In genomic region chr6:86784739-86785138, GRCm38 (mm10) we compare ENCODE assay signal across 32 mouse cellular contexts. TPM values are rescaled to one million over a fixed set of nuclear protein-coding genes. Genes with fewer than 3 reads are reported as not detected.
DNase-seq lines count a peak whose midpoint lies in the region; ATAC-seq and TF ChIP-seq lines count a peak whose summit lies in the region.
"Had no signal": no experiment of that assay in that cellular context is flagged by ENCODE, and none has a peak within 500 bp of the region (broad histone marks: within the 10 kb centered on the region; RNA-seq: fewer than 3 reads in every experiment).

No protein-coding gene starts in this region.

- TF ChIP-seq EP300 in liver, postnatal 0 days (IDR thresholded peaks at IDR 0.05; ENCODE audit: low read depth) = no peak

- H3K36me3 ChIP-seq in spleen, adult 2 months (ENCODE audit: control insufficient read depth, insufficient read depth, low read length) = no peaks in the 10 kb centered on the region
- H3K36me3 ChIP-seq in splenic B cell, adult 2 months (ENCODE audit: control insufficient read depth, insufficient read depth, low read length, poor library complexity, severe bottlenecking) = no peaks in the 10 kb centered on the region
- H3K36me3 ChIP-seq in liver, postnatal 0 days (replicated peaks; ENCODE audit: insufficient read depth, low read length) = no peaks in the 10 kb centered on the region
- H3K36me3 ChIP-seq: embryonic facial prominence, embryonic 10.5 days; embryonic facial prominence, embryonic 15.5 days; hindbrain, embryonic 12.5 days; limb, embryonic 12.5 days; midbrain, embryonic 12.5 days; neural tube, embryonic 12.5 days; stomach, embryonic 15.5 days had no signal

- peak; percentile 54 for ATAC-seq in CD4-positive, CD25-positive, alpha-beta regulatory T cell, adult 4 months
- peak; percentile 69 for ATAC-seq in inflammation-experienced regulatory T-cells, adult 6 months
- no peak for ATAC-seq in liver, postnatal 0 days
- ATAC-seq: forebrain, embryonic 13.5 days; hindbrain, postnatal 0 days; intestine, postnatal 0 days had no signal

- peak; percentile 13 to 33 for DNase-seq in spleen, adult 2 months (ENCODE audit: low read depth in 1 of 2, low spot score in 2 of 2)
- DNase-seq in spleen, postnatal 4 days (ENCODE audit: low spot score in 2 of 2) = no peak
- DNase-seq in splenic B cell, adult 2 months (ENCODE audit: low read depth, low spot score) = peak; percentile 81
- no peak for DNase-seq in frontal cortex, postnatal 25 days (ENCODE audit: low spot score in 2 of 2)
- DNase-seq in left cerebral cortex, adult 11 months (ENCODE audit: low spot score) = no peak
- DNase-seq in liver, postnatal 0 days = no peak
- DNase-seq: adrenal gland, adult 8-10 months; cerebellum, adult 2 months; cerebellum, postnatal 14 days; gastrocnemius, postnatal 14 days; heart, adult 11 months; heart, postnatal 36 days; kidney, postnatal 14 days; lung, postnatal 10 days; retina, postnatal 1 day; right cerebral cortex, postnatal 14 days had no signal

- no peaks in the 10 kb centered on the region for H3K9me3 ChIP-seq in liver, postnatal 0 days (ENCODE audit: low read length)
- H3K9me3 ChIP-seq: embryonic facial prominence, embryonic 10.5 days; embryonic facial prominence, embryonic 15.5 days; forebrain, embryonic 13.5 days; hindbrain, embryonic 12.5 days; limb, embryonic 12.5 days; megakaryocyte, embryonic 14.5 days; midbrain, embryonic 12.5 days; neural tube, embryonic 12.5 days; stomach, embryonic 15.5 days had no signal

- no peak overlapping the region for H3K27ac ChIP-seq in spleen, adult 2 months (ENCODE audit: insufficient read depth, low read length)
- H3K27ac ChIP-seq in liver, postnatal 0 days (ENCODE audit: low read depth) = no peak overlapping the region
- H3K27ac ChIP-seq: embryonic facial prominence, embryonic 10.5 days; embryonic facial prominence, embryonic 15.5 days; forebrain, embryonic 13.5 days; hindbrain, embryonic 12.5 days; hindbrain, postnatal 0 days; left cerebral cortex, adult 2 months; limb, embryonic 12.5 days; midbrain, embryonic 12.5 days; neural tube, embryonic 12.5 days; stomach, embryonic 15.5 days had no signal

- H3K27me3 ChIP-seq in spleen, adult 2 months (ENCODE audit: control insufficient read depth, insufficient read depth, low read length) = no peaks in the 10 kb centered on the region
- no peaks in the 10 kb centered on the region for H3K27me3 ChIP-seq in splenic B cell, adult 2 months (ENCODE audit: control insufficient read depth, insufficient read depth, low read length, poor library complexity, severe bottlenecking)
- no peaks in the 10 kb centered on the region for H3K27me3 ChIP-seq in liver, postnatal 0 days (ENCODE audit: insufficient read depth, low read length)
- H3K27me3 ChIP-seq: embryonic facial prominence, embryonic 15.5 days; forebrain, embryonic 13.5 days; hindbrain, embryonic 12.5 days; limb, embryonic 12.5 days; neural tube, embryonic 12.5 days; stomach, embryonic 15.5 days had no signal

- no peak overlapping the region for H3K9ac ChIP-seq in liver, postnatal 0 days (replicated peaks)
- H3K9ac ChIP-seq: embryonic facial prominence, embryonic 15.5 days; forebrain, embryonic 13.5 days; hindbrain, embryonic 12.5 days; limb, embryonic 12.5 days; midbrain, embryonic 12.5 days; neural tube, embryonic 12.5 days; stomach, embryonic 15.5 days had no signal

- WGBS in spleen, adult 2 months = 46% methylated on average over 3 of the region's 3 CpGs
- WGBS in liver, postnatal 0 days (ENCODE audit: insufficient replicate concordance) = 71% methylated on average over 3 of the region's 3 CpGs

- peaks cover 2% of the 10 kb centered on the region; the same call in 1 of the 2 replicates for H3K4me1 ChIP-seq in spleen, adult 2 months (ENCODE audit: control insufficient read depth, insufficient read depth, insufficient read length)
- H3K4me1 ChIP-seq in liver, postnatal 0 days (ENCODE audit: insufficient read depth) = no peaks in the 10 kb centered on the region
- H3K4me1 ChIP-seq: embryonic facial prominence, embryonic 15.5 days; forebrain, embryonic 13.5 days; hindbrain, embryonic 12.5 days; midbrain, embryonic 12.5 days; neural tube, embryonic 12.5 days; stomach, embryonic 15.5 days had no signal

- H3K4me2 ChIP-seq in liver, postnatal 0 days (ENCODE audit: low read depth, low read length) = no peak overlapping the region
- H3K4me2 ChIP-seq: embryonic facial prominence, embryonic 15.5 days; forebrain, embryonic 13.5 days; heart, embryonic 11.5 days; hindbrain, embryonic 12.5 days; limb, embryonic 12.5 days; midbrain, embryonic 12.5 days; neural tube, embryonic 12.5 days; stomach, embryonic 15.5 days had no signal

- no peak overlapping the region for H3K4me3 ChIP-seq in spleen, adult 2 months (ENCODE audit: extremely low read depth, insufficient read depth, insufficient read length)
- H3K4me3 ChIP-seq in liver, postnatal 0 days (ENCODE audit: low read depth, low read length) = no peak overlapping the region
- H3K4me3 ChIP-seq: embryonic facial prominence, embryonic 10.5 days; embryonic facial prominence, embryonic 15.5 days; forebrain, embryonic 13.5 days; hindbrain, embryonic 12.5 days; left cerebral cortex, adult 2 months; limb, embryonic 12.5 days; megakaryocyte, embryonic 14.5 days; midbrain, embryonic 12.5 days; myocyte; neural tube, embryonic 12.5 days; stomach, embryonic 15.5 days had no signal

- TF ChIP-seq CTCF in spleen, adult 2 months (IDR thresholded peaks at IDR 0.05; ENCODE audit: extremely low read depth, insufficient read depth, insufficient read length, insufficient replicate concordance) = no peak
- TF ChIP-seq CTCF in liver, postnatal 0 days (IDR thresholded peaks at IDR 0.05; ENCODE audit: low read depth) = no peak

- no peak for TF ChIP-seq POLR2A in spleen, adult 2 months (IDR thresholded peaks at IDR 0.05; ENCODE audit: low read depth, low read length)

RNA-seq across cellular contexts. Expression of gene Anxa4, which starts 8.6 kb away (rescaled TPM):
- 9.7 and 13.7 TPM in 2 replicates for polyA plus RNA-seq in spleen, adult 2 months (2012; rRNA removed)
- polyA plus RNA-seq in CD4-positive, CD25-positive, alpha-beta regulatory T cell, adult 4 months (2017; shearing (Covaris generic)) = 10 to 100 TPM; 22.6 to 24.4 TPM
- polyA plus RNA-seq in inflammation-experienced regulatory T-cells, adult 6 months (2017; shearing (Covaris generic)) = 10 to 100 TPM; 15.8 to 42.3 (median 20.4) TPM
- polyA plus RNA-seq in liver, postnatal 0 days (2015; fragmentation: Nextera tagmentation; extraction: Ambion mirVana) = 32.5 and 32.7 TPM in 2 replicates

RNA-seq across cellular contexts. Expression of gene Gmcl1, which starts 51.6 kb away (rescaled TPM):
- 5.4 and 7.8 TPM in 2 replicates for polyA plus RNA-seq in spleen, adult 2 months (2012; rRNA removed)
- 10 to 100 TPM; 10.7 to 15.5 TPM for polyA plus RNA-seq in CD4-positive, CD25-positive, alpha-beta regulatory T cell, adult 4 months (2017; shearing (Covaris generic))
- 10 to 100 TPM; 11.9 to 15.7 (median 13.4) TPM for polyA plus RNA-seq in inflammation-experienced regulatory T-cells, adult 6 months (2017; shearing (Covaris generic))
- polyA plus RNA-seq in liver, postnatal 0 days (2015; fragmentation: Nextera tagmentation; extraction: Ambion mirVana) = 5.0 and 6.0 TPM in 2 replicates

Comparison
In these comparisons a context has a peak if more than half of its experiments do, and no peak if none do; other contexts are left out.
1. DNase-seq: peak in spleen, adult 2 months (2 of 2) and splenic B cell, adult 2 months (single experiment); none in spleen, postnatal 4 days (0 of 2), frontal cortex, postnatal 25 days (0 of 2), left cerebral cortex, adult 11 months (single experiment) and liver, postnatal 0 days (single experiment).